Mouse (Mus musculus) forebrain, embryonic 11.5 days (tissue): ENCODE results near the gene Catsperb. TPM values are rescaled to one million over a fixed set of nuclear protein-coding genes. Genes with fewer than 3 reads are reported as not detected.
"Not testable (repeated sequence)": the region's sequence is repeated elsewhere in the genome, so short reads cannot be mapped to it uniquely, and the experiment has no call there.

Source experiments
- ATAC-seq: fragments of 200-750 bp; cut with Nextera tagmentation; replicated peaks from 2 replicates; pipeline ENCODE4 v1.8.0; 2017; ENCODE audit warnings: moderate TSS enrichment; ENCODE audit not compliant: low FRiP score
- DNase-seq: peaks from one replicate; pipeline ENCODE4 v3.0.0-alpha.2; 2017; ENCODE audit warnings: low spot score
- H3K27ac ChIP-seq: fragments of 300-500 bp; sonication (generic); 2 replicates; pipeline ENCODE4 v1.5.1; 2014; ENCODE audit warnings: low read depth, low read length
- H3K27me3 ChIP-seq: fragments of 300-500 bp; sonication (generic); 2 replicates; pipeline ENCODE4 v1.6.1; 2014; ENCODE audit warnings: mild to moderate bottlenecking, low read length, mixed read lengths; ENCODE audit not compliant: control insufficient read depth, insufficient read depth
- H3K36me3 ChIP-seq: fragments of 300-500 bp; sonication (generic); 2 replicates; pipeline ENCODE4 v1.6.1; 2014; ENCODE audit warnings: mild to moderate bottlenecking, low read length, moderate library complexity, mixed read lengths; ENCODE audit not compliant: control insufficient read depth, insufficient read depth
- H3K4me1 ChIP-seq: fragments of 300-500 bp; sonication (generic); replicated peaks from 2 replicates; pipeline ENCODE4 v1.6.1; 2014; ENCODE audit warnings: low read length, mixed read lengths; ENCODE audit not compliant: control insufficient read depth, insufficient read depth
- H3K4me2 ChIP-seq: fragments of 300-500 bp; sonication (generic); 2 replicates; pipeline ENCODE4 v1.6.1; 2014; ENCODE audit warnings: low read depth, mild to moderate bottlenecking, low read length, moderate library complexity, mixed read lengths; ENCODE audit not compliant: severe bottlenecking
- H3K4me3 ChIP-seq: fragments of 300-500 bp; sonication (generic); 2 replicates; pipeline ENCODE4 v1.5.1; 2014; ENCODE audit warnings: low read depth, low read length
- H3K9ac ChIP-seq: fragments of 300-500 bp; sonication (generic); 2 replicates; pipeline ENCODE4 v1.6.1; 2014; ENCODE audit warnings: low read length
- H3K9me3 ChIP-seq: fragments of 300-500 bp; sonication (generic); 2 replicates; pipeline ENCODE4 v1.6.1; 2016; ENCODE audit warnings: low read length, mixed read lengths; ENCODE audit not compliant: control insufficient read depth
- WGBS: fragments of 180-500 bp; shearing (Covaris S2); extraction: QIAGEN DNeasy Blood & Tissue Kit; methylation state at CpG from one replicate; pipeline ENCODE4 v1.1.7; 2014; 5-methylcytosine and 5-hydroxymethylcytosine counted together
- polyA plus RNA-seq: library from polyadenylated mRNA; unstranded; fragments of >200 nt; fragmentation: Nextera tagmentation; extraction: Ambion mirVana; gene quantifications from 2 replicates; pipeline ENCODE4 v1.2.1, GENCODE M21; 2014

The Catsperb gene
- polyA plus RNA-seq, result not detected in 2 replicates

- not testable (repeated sequence) for ATAC-seq, DNase-seq, H3K36me3 ChIP-seq, H3K4me3 ChIP-seq, H3K27me3 ChIP-seq, H3K27ac ChIP-seq, H3K9ac ChIP-seq, H3K4me2 ChIP-seq, H3K4me1 ChIP-seq, H3K9me3 ChIP-seq
- 85% methylated on average over 1 of the region's 1 CpGs for WGBS
These were observed at the start of gene Catsperb for GRCm38 (mm10) chr12:101404353-101404752. Gene Catsperb (plus strand): TSS chr12:101404653.

- H3K4me1 ChIP-seq, H3K9me3 ChIP-seq, H3K27me3 ChIP-seq, H3K9ac ChIP-seq, ATAC-seq, DNase-seq, H3K36me3 ChIP-seq, H3K4me2 ChIP-seq, H3K27ac ChIP-seq, H3K4me3 ChIP-seq: not testable (repeated sequence)
- 93% methylated on average over 1 of the region's 1 CpGs for WGBS
These were observed 43.0 kb upstream of the Catsperb start for GRCm38 (mm10) chr12:101361468-101361867.

GRCm38 (mm10) chr12:101381460-101381859 lies 23.0 kb upstream of the Catsperb start:
- not testable (repeated sequence) for ATAC-seq, H3K4me2 ChIP-seq, H3K9ac ChIP-seq, H3K27ac ChIP-seq, H3K9me3 ChIP-seq, H3K4me1 ChIP-seq, H3K4me3 ChIP-seq, DNase-seq, H3K27me3 ChIP-seq, H3K36me3 ChIP-seq
- WGBS, result no CpG with 5 or more reads among the region's 1 CpGs

GRCm38 (mm10) chr12:101426131-101426530 lies 21.7 kb downstream of the Catsperb start:
- DNase-seq (no peak), ATAC-seq (no peak)
- WGBS, result 82% methylated on average over 1 of the region's 1 CpGs
- Histone ChIP-seq H3K9ac (no peak overlapping the region), H3K27me3 (no peaks in the 10 kb centered on the region), H3K9me3 (no peaks in the 10 kb centered on the region), H3K36me3 (no peaks in the 10 kb centered on the region), H3K4me3 (no peak overlapping the region), H3K27ac (no peak overlapping the region), H3K4me1 (no peaks in the 10 kb centered on the region), H3K4me2 (no peak overlapping the region)

GRCm38 (mm10) chr12:101462051-101462450 lies 57.6 kb downstream of the Catsperb start:
- Histone ChIP-seq H3K9ac (no peak overlapping the region), H3K4me3 (no peak overlapping the region), H3K36me3 (no peaks in the 10 kb centered on the region), H3K27ac (no peak overlapping the region), H3K9me3 (no peaks in the 10 kb centered on the region), H3K4me2 (no peak overlapping the region), H3K27me3 (no peaks in the 10 kb centered on the region), H3K4me1 (no peaks in the 10 kb centered on the region)
- DNase-seq (no peak), ATAC-seq (no peak)
- 93% methylated on average over 5 of the region's 5 CpGs for WGBS

GRCm38 (mm10) chr12:101483571-101483970 lies 79.1 kb downstream of the Catsperb start:
- ATAC-seq, result no peak
- H3K4me2 ChIP-seq, result no peak overlapping the region

GRCm38 (mm10) chr12:101511326-101511725 lies 106.9 kb downstream of the Catsperb start:
- not testable (repeated sequence) for H3K4me1 ChIP-seq, H3K4me2 ChIP-seq, H3K36me3 ChIP-seq, ATAC-seq, H3K9ac ChIP-seq, H3K27ac ChIP-seq, H3K9me3 ChIP-seq, H3K27me3 ChIP-seq, H3K4me3 ChIP-seq, DNase-seq
- WGBS, result 79% methylated on average over 2 of the region's 2 CpGs

More at GRCm38 (mm10) chr12:101483571-101483970, 79.1 kb downstream of the Catsperb start:
- Histone ChIP-seq H3K9me3 (no peaks in the 10 kb centered on the region), H3K36me3 (no peaks in the 10 kb centered on the region), H3K27me3 (no peaks in the 10 kb centered on the region), H3K4me3 (no peak overlapping the region), H3K4me1 (no peaks in the 10 kb centered on the region), H3K9ac (no peak overlapping the region), H3K27ac (no peak overlapping the region)
- no peak for DNase-seq

- not testable (repeated sequence) for H3K4me1 ChIP-seq, ATAC-seq, DNase-seq
These were observed 202.2 kb downstream of the Catsperb start for GRCm38 (mm10) chr12:101606622-101607021.

GRCm38 (mm10) chr12:101633137-101633536 lies 228.7 kb downstream of the Catsperb start:
- H3K4me1 ChIP-seq, result no peaks in the 10 kb centered on the region
- no peak overlapping the region for H3K27ac ChIP-seq
- DNase-seq (no peak), ATAC-seq (no peak)
- H3K9ac ChIP-seq, result no peak overlapping the region
- H3K4me3 ChIP-seq, result no peak overlapping the region
- no peak overlapping the region for H3K4me2 ChIP-seq
- H3K27me3 ChIP-seq, result no peaks in the 10 kb centered on the region
- no peaks in the 10 kb centered on the region for H3K9me3 ChIP-seq
- no peaks in the 10 kb centered on the region for H3K36me3 ChIP-seq
- WGBS, result 95% methylated on average over 1 of the region's 1 CpGs

More at GRCm38 (mm10) chr12:101606622-101607021, 202.2 kb downstream of the Catsperb start:
- H3K4me2 ChIP-seq, H3K27me3 ChIP-seq, H3K9me3 ChIP-seq, H3K9ac ChIP-seq, H3K4me3 ChIP-seq, H3K27ac ChIP-seq, H3K36me3 ChIP-seq: not testable (repeated sequence)
